Mouse (Mus musculus): ENCODE results near the gene Ccnyl1.

The Ccnyl1 gene

GRCm38 (mm10) chr1:64738661-64739082, 48.4 kb downstream of the Ccnyl1 start:
- DNase-seq, result no peak

- DNase-seq, result no peak
Observed at GRCm38 (mm10) chr1:64742741-64743408, 52.6 kb downstream of the Ccnyl1 start.

- DNase-seq, result no peak
Observed at GRCm38 (mm10) chr1:64744616-64745015, 54.4 kb downstream of the Ccnyl1 start.

DNA sequence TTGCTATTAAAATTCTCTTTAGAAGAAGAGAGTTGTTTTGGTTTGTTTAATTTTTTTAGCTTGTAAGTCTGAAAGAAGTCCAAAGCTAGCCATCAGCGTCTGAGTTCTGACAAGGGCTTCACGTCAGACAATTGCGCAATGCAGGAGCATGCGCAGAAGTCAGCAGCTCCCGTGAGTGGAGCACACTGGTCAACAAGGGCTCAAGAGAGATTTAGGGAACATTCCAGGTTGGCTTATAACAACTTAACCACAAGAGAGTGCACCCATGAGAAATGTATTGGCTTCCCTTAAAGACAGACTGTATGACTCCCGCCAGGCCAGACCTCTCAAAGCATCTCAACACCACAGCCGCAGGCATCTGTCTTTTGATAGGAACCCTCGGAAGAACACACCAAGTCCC, 62.9 kb downstream of the Ccnyl1 start:
- no peak for DNase-seq

GRCm38 (mm10) chr1:64753668-64754067, 63.4 kb downstream of the Ccnyl1 start:
- DNase-seq, result no peak

GRCm38 (mm10) chr1:64754658-64755057, 64.4 kb downstream of the Ccnyl1 start:
- no peak for DNase-seq

DNA sequence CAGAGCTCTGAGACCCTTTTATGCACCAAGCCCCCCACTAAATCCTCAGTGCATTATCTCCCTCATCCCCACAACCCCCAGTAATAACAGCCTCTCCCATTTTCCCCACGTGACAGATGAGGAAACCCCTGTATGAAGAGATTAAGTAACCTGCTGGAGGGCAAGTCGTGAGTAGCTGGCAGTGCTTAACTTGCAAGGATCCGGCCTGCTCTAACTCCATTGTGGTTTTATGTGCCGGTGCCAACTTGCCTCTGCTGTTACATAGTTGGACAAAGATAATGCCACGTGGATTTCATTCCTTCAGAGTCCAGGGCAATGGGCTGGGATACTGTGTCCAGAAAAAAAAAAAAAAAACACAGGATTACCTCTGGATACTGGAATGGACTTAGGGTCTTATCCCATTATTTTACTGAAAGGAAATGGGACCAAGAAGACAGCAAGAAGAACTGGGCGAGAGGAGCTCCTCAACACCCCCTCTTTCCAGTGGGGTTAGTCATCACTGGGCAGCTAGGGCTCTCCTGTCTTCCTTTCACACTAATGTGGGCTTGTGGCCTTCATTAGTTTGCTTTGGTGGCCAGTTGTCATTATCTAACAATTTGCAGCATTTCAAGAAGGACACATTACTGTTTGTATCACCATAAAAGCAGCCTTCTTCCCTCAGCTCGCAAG, 65.8 kb downstream of the Ccnyl1 start:
- no peak for DNase-seq

- DNase-seq, result no peak
Observed at GRCm38 (mm10) chr1:64756640-64757030, 66.4 kb downstream of the Ccnyl1 start.

GRCm38 (mm10) chr1:64757254-64757653, 67.0 kb downstream of the Ccnyl1 start:
- DNase-seq, result no peak

- no peak for DNase-seq
Observed at GRCm38 (mm10) chr1:64757766-64758165, 67.5 kb downstream of the Ccnyl1 start.

- no peak for DNase-seq
Observed at GRCm38 (mm10) chr1:64761646-64762045, 71.4 kb downstream of the Ccnyl1 start.

DNA sequence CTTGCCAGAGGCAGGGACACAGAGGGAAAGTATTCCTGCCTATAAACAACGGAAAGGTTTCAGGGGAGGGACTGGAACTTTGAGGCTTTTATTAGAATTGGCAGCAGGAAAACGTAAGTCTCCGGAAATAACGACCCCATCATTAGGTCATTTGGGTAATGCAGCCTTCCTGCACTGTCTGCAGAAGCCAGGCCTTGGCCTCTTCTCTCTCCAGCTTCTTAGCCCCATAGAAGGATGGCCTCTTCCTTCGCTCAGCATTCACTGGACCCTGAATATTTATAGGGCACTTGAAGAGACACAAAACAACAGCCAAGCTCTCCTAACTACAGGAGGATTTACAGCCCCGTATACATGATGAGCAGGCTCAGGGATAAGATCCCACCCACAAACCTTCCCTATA, 79.9 kb downstream of the Ccnyl1 start:
- no peak for DNase-seq

DNA sequence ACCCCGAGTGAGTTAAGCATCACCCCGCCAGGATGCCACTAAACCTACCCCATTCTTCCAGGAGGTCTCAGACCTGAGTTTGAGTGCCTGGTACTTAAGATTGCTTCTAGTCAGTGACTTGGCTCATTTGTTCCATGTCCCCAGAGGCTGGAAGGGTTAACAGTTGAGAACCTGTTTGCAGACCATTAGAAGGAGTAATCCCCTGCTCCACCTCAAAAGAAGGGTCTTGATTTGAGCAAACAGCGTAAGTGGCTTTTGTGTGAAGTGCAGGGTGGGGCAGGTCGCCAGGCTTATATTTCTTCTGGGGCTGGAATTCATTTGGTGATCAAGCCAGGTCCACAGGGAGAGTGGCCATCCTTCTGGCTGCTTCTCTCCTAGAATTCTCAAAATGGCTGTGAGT, 83.0 kb downstream of the Ccnyl1 start:
- no peak for DNase-seq
